Mouse (Mus musculus) ES-E14 (cell line): ENCODE data around the gene Brms1. TPM values are rescaled to one million over a fixed set of nuclear protein-coding genes. Genes with fewer than 3 reads are reported as not detected.

Source experiments
- DNase-seq: peaks from one replicate; pipeline ENCODE4 v3.0.0-alpha.2; 2013; ENCODE audit warnings: low read depth, low spot score
- H3K27ac ChIP-seq: 2 replicates; pipeline ENCODE4 v1.5.1; 2012; ENCODE audit warnings: low read depth, mild to moderate bottlenecking, low read length, moderate library complexity, mixed read lengths; ENCODE audit not compliant: poor library complexity, insufficient read depth, severe bottlenecking
- H3K36me3 ChIP-seq: 2 replicates; pipeline ENCODE4 v1.6.1; 2012; ENCODE audit warnings: mild to moderate bottlenecking, low read length, moderate library complexity, mixed read lengths; ENCODE audit not compliant: control insufficient read depth, poor library complexity, insufficient read depth, severe bottlenecking
- H3K4me1 ChIP-seq, 2 experiments: fragments of 150-350 bp in 1 of 2; sonication (generic) in 1 of 2; 2 replicates each; pipeline ENCODE4 v1.6.1; 2012; ENCODE audit warnings: low read length in 2 of 2, mild to moderate bottlenecking in 1 of 2, mixed read lengths in 1 of 2; ENCODE audit not compliant: control insufficient read depth in 2 of 2, insufficient read depth in 2 of 2, poor library complexity in 1 of 2
- H3K4me3 ChIP-seq, 2 experiments: fragments of 150-350 bp in 1 of 2; sonication (generic) in 1 of 2; 2 replicates each; pipeline ENCODE4 v1.5.1; 2012; ENCODE audit warnings: low read length in 2 of 2, low read depth in 1 of 2, mild to moderate bottlenecking in 1 of 2, mixed read lengths in 1 of 2; ENCODE audit not compliant: insufficient read depth in 1 of 2, poor library complexity in 1 of 2, severe bottlenecking in 1 of 2
- H3K9ac ChIP-seq: 2 replicates; pipeline ENCODE4 v1.6.1; 2012; ENCODE audit warnings: low read depth, mild to moderate bottlenecking, low read length, mixed read lengths; ENCODE audit not compliant: poor library complexity, insufficient read depth, severe bottlenecking
- H3K9me3 ChIP-seq: fragments of 150-350 bp; sonication (generic); 2 replicates; pipeline ENCODE4 v1.6.1; 2012; ENCODE audit warnings: low read depth, mild to moderate bottlenecking, low read length; ENCODE audit not compliant: control insufficient read depth, insufficient read depth
- CHD2 ChIP-seq: IDR thresholded peaks from 2 replicates; pipeline ENCODE4 v1.6.1; 2014; ENCODE audit warnings: mild to moderate bottlenecking, low read depth, low read length, inconsistent platforms
- HCFC1 ChIP-seq: IDR thresholded peaks from 2 replicates; pipeline ENCODE4 v1.6.1; 2012; ENCODE audit warnings: low read length, inconsistent platforms, borderline replicate concordance; ENCODE audit not compliant: insufficient read depth
- MAFK ChIP-seq: IDR thresholded peaks from 2 replicates; pipeline ENCODE4 v1.6.1; 2014; ENCODE audit warnings: mild to moderate bottlenecking, low read depth, low read length, inconsistent platforms; ENCODE audit not compliant: insufficient read depth
- ZC3H11A ChIP-seq: IDR thresholded peaks from 2 replicates; pipeline ENCODE4 v1.6.1; 2012; ENCODE audit warnings: low read depth, mild to moderate bottlenecking, inconsistent platforms, low read length, borderline replicate concordance
- ZNF384 ChIP-seq: IDR thresholded peaks from 2 replicates; pipeline ENCODE4 v1.6.1; 2012; ENCODE audit warnings: low read depth, low read length, inconsistent platforms
- in situ Hi-C, 2 experiments: fragments of 600-800 bp; cut with MboI; formaldehyde crosslinking; loops; one replicate each; pipeline ENCODE4 v1.15.1; 2025; ENCODE audit warnings: low sequenced_read_pairs in 2 of 2, inconsistent platforms in 1 of 2; ENCODE audit not compliant: unreplicated experiment in 2 of 2
- total RNA-seq: library from RNA; depleted of rRNA; stranded (reverse); fragments of 300-350 nt; gene quantifications from 2 replicates; pipeline ENCODE4 v1.2.3, GENCODE M21; 2012

Gene Brms1
- total RNA-seq, 1 experiment, result 24.1 TPM

DNA sequence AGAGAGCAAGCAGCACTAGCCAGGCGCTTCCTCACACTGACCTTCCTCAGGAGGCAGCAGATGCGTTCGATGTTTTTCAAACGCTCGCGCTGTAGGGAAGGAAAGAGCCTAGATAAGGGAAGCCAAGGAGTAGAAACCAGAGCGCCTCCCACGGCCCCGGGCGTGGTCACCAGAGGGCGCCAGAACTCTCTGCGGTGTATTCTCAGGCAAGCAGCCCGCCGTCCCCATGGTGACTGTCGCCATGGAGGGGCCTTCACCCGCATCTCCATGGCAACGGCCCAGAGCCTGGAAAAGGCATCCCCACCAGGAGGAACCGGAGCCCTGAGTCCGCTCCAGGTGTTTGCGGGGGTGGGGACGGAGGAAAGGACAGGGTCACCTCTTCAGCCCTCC is 53.1 kb downstream of the Brms1 start:
- H3K4me1 ChIP-seq, result peaks cover 0 to 17% of the 10 kb centered on the region in 2 experiments; a peak in 1 of 4 replicates
- H3K27ac ChIP-seq, result no peak overlapping the region
- H3K4me3 ChIP-seq, result no peak overlapping the region
- H3K36me3 ChIP-seq, result peaks cover 12% of the 10 kb centered on the region
- in situ Hi-C loops, result no loop called here
- TF ChIP-seq CHD2 (no peak), MAFK (no peak), HCFC1 (no peak; the same call in 1 of the 2 replicates), ZNF384 (no peak), ZC3H11A (no peak)
- DNase-seq, result peak; percentile 95
- H3K9ac ChIP-seq, result no peak overlapping the region
- no peaks in the 10 kb centered on the region for H3K9me3 ChIP-seq

DNA sequence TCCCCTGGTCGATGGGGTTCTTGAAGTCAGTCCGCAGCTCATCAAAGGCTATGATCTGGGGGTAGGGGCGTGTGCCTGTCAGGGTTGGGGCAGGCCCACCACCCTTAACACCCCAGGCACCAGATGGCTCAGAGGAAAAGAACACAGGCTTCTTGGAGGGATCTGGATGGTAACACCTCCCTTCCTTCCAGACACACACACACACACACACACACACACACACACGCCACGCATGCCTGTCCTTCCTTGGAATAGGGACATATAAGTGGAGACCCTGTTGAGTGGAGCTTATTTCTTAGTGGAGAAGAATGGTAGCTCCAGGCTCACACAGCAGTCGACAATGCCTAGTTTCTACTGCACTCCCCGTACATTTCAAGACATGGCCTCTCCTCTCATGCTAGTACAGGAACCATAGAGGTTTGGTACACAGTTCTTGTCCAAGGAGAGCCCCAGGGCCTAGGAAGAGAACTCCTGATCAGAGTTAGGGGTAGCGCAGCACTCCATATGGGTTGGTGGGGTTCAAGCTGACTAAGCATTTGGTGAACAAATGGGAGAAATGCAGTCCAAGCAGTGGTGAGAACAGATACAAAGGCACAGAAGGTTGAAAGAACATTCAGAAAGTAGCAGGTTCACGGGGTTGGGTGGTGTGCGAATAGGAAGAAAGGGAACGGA is 53.7 kb downstream of the Brms1 start:
- no peak overlapping the region for H3K4me3 ChIP-seq
- peaks cover 0 to 18% of the 10 kb centered on the region in 2 experiments; a peak in 1 of 4 replicates for H3K4me1 ChIP-seq
- H3K27ac ChIP-seq, result no peak overlapping the region

DNA sequence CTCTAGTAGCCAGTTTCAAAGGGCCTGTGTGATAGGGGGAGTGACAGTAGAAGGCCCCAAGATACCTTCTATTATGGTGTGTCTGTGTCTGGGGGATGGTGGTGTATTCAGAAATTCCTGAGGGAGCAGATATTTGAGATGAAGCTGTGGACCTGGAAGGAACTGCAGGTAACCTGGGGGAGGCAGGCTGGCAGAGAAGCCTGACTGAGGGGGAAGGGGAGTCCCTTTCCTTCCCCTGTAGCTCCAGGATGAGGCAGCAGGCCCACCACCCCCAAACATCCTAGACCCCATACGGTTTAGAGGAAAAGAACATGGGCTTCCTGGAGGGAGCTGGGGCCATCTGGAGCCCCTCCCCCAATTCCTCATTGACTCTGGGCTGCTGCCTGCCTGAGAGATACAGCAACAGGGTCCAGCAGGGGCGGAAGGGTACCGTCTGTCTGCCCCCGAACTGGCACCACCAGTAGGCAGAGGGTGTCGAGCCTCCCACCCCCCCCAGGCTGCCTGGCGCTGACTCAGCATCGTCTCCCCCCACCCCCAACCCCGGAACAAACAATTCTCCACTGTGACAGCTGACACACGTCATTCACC is 54.8 kb downstream of the Brms1 start:
- Histone ChIP-seq H3K36me3 (peaks cover 24% of the 10 kb centered on the region), H3K4me1 (peaks cover 0 to 18% of the 10 kb centered on the region in 2 experiments; a peak in 1 of 4 replicates), H3K9ac (no peak overlapping the region), H3K27ac (no peak overlapping the region), H3K9me3 (no peaks in the 10 kb centered on the region), H3K4me3 (no peak overlapping the region)
- in situ Hi-C loops, result no loop called here
- TF ChIP-seq HCFC1 (no peak), MAFK (no peak), ZNF384 (no peak), CHD2 (no peak), ZC3H11A (no peak)
- DNase-seq, result no peak

More for the DNA sequence above, 53.7 kb downstream of the Brms1 start:
- H3K9ac ChIP-seq, result no peak overlapping the region
- H3K9me3 ChIP-seq, result no peaks in the 10 kb centered on the region
- peaks cover 15% of the 10 kb centered on the region for H3K36me3 ChIP-seq
- in situ Hi-C loops, result no loop called here
- no peak for DNase-seq
- no peak for TF ChIP-seq CHD2
- TF ChIP-seq HCFC1, result no peak
- no peak for TF ChIP-seq MAFK
- no peak for TF ChIP-seq ZNF384
- no peak for TF ChIP-seq ZC3H11A

DNA sequence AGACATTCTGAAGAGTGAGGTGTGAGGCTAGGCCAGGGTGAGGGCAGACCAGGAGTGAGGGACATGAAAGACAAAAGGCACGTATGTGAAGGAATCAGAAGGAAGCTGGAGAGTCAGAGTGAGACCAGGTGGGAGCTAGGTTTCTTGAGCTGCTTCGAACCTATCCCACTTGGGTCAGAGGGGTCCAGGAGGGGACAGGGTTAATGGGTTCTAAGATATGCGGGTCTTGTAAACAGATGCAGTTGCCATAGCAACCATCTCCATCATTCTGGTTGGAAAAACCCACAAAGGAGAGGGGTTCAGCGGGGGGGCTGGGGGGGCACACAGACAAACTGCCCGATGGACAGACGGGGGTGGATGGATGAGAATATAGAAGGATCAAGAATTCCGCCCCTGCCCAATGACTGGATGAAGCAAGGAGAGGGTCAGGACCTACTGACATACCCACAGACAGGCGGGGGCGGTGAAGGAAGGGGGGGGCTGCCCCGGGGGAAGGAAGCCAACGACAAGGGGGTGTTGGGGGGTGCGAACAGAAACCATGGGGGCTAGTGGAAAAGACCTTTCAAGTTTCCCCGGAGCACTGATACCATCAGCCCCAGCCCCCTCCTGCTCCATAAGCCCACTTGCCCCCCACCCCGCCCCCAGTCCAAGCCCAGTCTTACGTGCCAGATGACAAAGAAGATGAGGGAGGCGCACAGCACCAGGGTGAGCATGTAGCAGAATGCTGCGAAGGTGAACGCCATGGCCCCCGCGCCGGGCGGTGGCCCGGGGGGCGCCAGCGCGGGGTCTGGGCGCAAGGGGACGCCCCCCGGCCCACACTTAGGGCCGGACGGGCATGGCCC is 56.6 kb downstream of the Brms1 start:
- H3K4me3 ChIP-seq, result peak overlapping the region; percentile 64 to 72; a peak in 3 of 4 replicates
- H3K27ac ChIP-seq, result no peak overlapping the region
- H3K4me1 ChIP-seq, result peaks cover 0 to 20% of the 10 kb centered on the region in 2 experiments; a peak in 1 of 4 replicates
- TF ChIP-seq HCFC1 (no peak), MAFK (no peak), ZC3H11A (no peak), CHD2 (no peak), ZNF384 (no peak)
- no peaks in the 10 kb centered on the region for H3K9me3 ChIP-seq
- H3K9ac ChIP-seq, result peak overlapping the region; percentile 74
- in situ Hi-C loops, result no loop called here
- peaks cover 24% of the 10 kb centered on the region for H3K36me3 ChIP-seq
- DNase-seq, result no peak
